Mouse (Mus musculus) mammary gland, adult 2 months (tissue): Measurements from ENCODE around the gene Tent5a. TPM values are rescaled to one million over a fixed set of nuclear protein-coding genes. Genes with fewer than 3 reads are reported as not detected.

Experiments used
- polyA plus RNA-seq: library from polyadenylated mRNA; depleted of rRNA; stranded (reverse); fragments of >200 nt; gene quantifications from 2 replicates; pipeline ENCODE4 v1.2.3, GENCODE M21; 2012; ENCODE audit warnings: low replicate concordance; rRNA removed

Gene Tent5a
- 16.5 and 24.6 TPM in 2 replicates for polyA plus RNA-seq

GRCm38 (mm10) chr9:85327242-85328211 is at the start of gene Tent5a:
Gene Tent5a, minus strand, starts transcription at chr9:85327348.

GRCm38 (mm10) chr9:85312473-85312872 is 14.7 kb downstream of the Tent5a start, which contains the start of gene Gm11114:
Gene Gm11114, plus strand, starts transcription at chr9:85312773.

Other genes with a start within 250 kb of the Tent5a start
- not detected in 2 replicates for gene Gm11114, start 14.6 kb downstream of the Tent5a start, polyA plus RNA-seq